Mouse (Mus musculus): ENCODE measurements at regions not wholly inside any gene's neighbourhood (a gene's known extent, or its start where the extent isn't known, plus 50 kb on each side); places are given as distances from the start of the nearest gene placed in this dataset.

DNA sequence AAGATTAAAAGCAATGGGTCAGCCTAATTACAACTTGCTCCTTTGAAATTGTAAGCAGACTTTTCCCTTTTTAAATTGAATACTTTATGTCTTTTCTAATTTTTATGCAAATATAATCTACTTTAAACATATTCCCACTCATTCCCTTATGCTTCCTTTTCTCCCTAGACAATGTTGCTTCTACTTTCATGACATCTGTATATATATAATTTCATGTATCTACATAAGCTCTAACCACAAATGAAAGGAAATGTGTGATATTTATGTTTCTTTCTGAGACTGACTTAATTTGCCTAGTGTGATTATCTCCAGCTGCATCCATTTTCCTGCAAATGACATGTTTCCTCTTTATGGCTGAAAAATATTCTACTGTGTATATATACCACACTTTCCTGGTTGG lies 77.9 kb upstream of the Nampt start:
- Histone ChIP-seq H3K27me3 (replicated peaks) (no peaks in the 10 kb centered on the region), H3K4me3 (no peak overlapping the region), H3K4me2 (no peak overlapping the region), H3K4me1 (replicated peaks) (no peaks in the 10 kb centered on the region), H3K27ac (ENCODE audit: poor library complexity, severe bottlenecking) (no peak overlapping the region), H3K36me3 (no peaks in the 10 kb centered on the region), H3K9ac (no peak overlapping the region), H3K9me3 (replicated peaks) (no peaks in the 10 kb centered on the region)
- ATAC-seq (ENCODE audit: insufficient number of reproducible peaks, low FRiP score): no peak

DNA sequence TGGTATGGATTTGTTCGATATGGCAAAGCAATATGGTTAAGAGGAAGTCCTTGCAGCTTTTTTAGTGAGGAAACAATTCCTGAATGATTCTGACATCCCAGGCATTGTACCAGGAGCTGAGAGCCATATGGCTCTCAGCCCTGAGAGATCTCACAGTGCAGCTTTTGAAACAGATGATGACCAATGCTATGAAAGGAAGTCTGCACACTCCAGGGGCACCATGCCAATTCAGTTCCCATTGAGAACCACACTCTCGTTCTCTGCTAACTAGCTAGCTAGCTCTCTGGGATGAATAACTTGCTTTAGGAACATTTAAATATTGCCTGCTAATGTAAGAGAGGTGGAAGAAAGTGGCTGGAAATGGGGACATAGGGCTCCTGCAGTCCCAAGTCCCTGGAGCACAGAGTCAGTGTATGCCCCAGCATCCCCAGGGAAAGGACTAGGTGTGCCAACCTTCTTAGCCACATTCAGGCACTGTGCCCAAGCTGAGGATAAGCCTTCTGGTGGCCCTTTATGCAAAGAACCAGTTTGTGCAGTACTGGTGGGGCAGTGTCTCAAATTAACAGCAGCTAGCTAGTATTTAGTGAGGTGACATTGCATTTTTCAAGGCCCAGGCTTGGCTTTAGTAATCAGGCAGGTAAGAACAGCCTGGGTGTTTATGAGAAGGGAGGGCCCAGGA lies 61.8 kb upstream of the Nampt start:
- Histone ChIP-seq H3K9ac (no peak overlapping the region), H3K4me3 (no peak overlapping the region), H3K4me2 (no peak overlapping the region), H3K36me3 (no peaks in the 10 kb centered on the region), H3K27me3 (replicated peaks) (peaks cover 49% of the 10 kb centered on the region), H3K9me3 (replicated peaks) (no peaks in the 10 kb centered on the region), H3K27ac (ENCODE audit: poor library complexity, severe bottlenecking) (no peak overlapping the region), H3K4me1 (replicated peaks) (peaks cover 16% of the 10 kb centered on the region)
- no peak for ATAC-seq (ENCODE audit: insufficient number of reproducible peaks, low FRiP score)
- WGBS: 74% methylated on average over 2 of the region's 2 CpGs

DNA sequence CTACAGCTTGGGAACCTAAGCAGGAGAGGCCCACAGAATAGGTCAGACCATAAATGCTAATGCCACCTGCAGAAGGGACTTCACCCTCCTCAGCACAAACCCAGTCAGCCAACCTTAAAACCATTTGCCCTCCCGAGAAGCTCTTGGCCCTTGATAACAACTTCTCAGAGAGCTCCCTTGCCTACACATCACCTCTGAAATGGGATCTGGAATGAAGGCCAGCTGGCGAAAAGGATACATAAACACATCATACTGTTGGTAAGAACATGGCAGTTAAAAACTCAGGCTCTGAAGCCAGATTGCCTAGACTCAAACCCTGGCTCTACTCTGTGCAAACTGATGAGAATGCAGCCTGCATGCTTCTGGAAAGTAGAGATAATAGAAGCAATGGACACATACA lies 61.2 kb upstream of the Nampt start:
- no peak overlapping the region for H3K27ac ChIP-seq (ENCODE audit: poor library complexity, severe bottlenecking)
- peaks cover 16% of the 10 kb centered on the region for H3K4me1 ChIP-seq (replicated peaks)
- H3K9me3 ChIP-seq (replicated peaks): no peaks in the 10 kb centered on the region
- H3K36me3 ChIP-seq: no peaks in the 10 kb centered on the region
- no peak overlapping the region for H3K9ac ChIP-seq
- peaks cover 48% of the 10 kb centered on the region for H3K27me3 ChIP-seq (replicated peaks)
- no peak overlapping the region for H3K4me2 ChIP-seq
- no peak overlapping the region for H3K4me3 ChIP-seq
- no peak for ATAC-seq (ENCODE audit: insufficient number of reproducible peaks, low FRiP score)
- 80% methylated on average over 2 of the region's 2 CpGs for WGBS

DNA sequence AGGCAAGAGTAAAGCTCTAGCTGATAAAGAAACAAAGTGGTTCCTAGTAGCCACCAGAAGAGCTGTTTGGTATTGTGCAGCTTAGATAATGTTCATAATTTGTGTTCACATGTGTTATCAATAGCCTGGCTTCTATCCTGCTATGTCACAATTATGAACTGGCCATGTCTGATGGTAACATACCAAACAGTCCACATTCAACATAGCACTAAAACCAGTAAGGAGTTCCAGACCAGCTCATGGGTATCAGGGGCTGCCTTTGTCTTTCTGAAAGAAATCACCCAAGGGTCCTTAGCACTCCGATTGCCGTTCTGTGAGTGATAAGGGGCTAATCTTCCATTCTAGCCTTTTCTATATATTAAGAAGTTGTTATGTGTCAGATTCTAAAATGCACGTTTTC lies 58.7 kb upstream of the Nampt start:
- Histone ChIP-seq H3K9me3 (replicated peaks) (no peaks in the 10 kb centered on the region), H3K27me3 (replicated peaks) (peaks cover 44% of the 10 kb centered on the region), H3K9ac (no peak overlapping the region), H3K36me3 (no peaks in the 10 kb centered on the region), H3K4me3 (no peak overlapping the region), H3K27ac (ENCODE audit: poor library complexity, severe bottlenecking) (no peak overlapping the region), H3K4me2 (no peak overlapping the region), H3K4me1 (replicated peaks) (peaks cover 16% of the 10 kb centered on the region)
- 0 out of 2 replicates have a peak, but pooled peaks have one; percentile 38 for ATAC-seq (ENCODE audit: insufficient number of reproducible peaks, low FRiP score)
- 21% methylated on average over 3 of the region's 3 CpGs for WGBS

DNA sequence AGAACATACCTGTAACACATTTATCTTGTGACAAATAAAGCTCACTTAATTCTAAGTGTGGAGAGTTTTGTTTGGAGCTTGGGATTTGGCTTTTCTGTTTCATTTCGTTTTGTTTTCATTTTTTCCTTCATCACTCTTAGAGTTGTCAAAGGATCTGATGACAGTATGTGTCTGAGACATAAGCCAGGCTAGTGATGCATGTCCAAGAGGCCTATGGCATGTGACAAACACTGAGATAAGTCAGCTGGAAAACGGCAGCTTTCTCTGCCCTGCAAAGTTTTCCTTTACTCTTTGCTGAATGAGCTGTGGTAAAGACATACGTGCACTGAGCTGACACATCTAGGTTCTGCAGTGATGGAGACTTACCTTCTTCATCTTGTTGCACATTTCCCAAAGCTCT lies 58.3 kb upstream of the Nampt start:
- ATAC-seq (ENCODE audit: insufficient number of reproducible peaks, low FRiP score): peak; percentile 84
- H3K9me3 ChIP-seq (replicated peaks): no peaks in the 10 kb centered on the region

DNA sequence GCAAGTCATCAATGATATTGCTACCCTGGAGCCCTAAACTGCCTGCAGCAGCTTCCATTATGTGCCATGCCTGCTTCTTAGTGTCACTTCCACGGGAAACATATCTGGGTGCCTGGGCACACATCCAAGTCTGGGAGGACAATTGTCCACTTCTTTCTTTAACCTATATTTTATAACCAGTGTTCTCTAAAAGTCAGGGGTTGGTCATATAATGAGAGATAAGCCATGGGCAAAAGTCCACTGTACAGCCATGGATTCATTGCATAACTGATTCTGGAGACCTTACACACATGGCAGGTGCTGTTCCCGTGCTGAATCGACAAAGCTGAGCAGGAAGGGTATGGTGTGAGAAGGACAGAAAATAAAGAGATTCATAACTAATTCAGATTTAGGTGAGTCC lies 55.1 kb upstream of the Nampt start:
- ATAC-seq (ENCODE audit: insufficient number of reproducible peaks, low FRiP score): no peak
- peaks cover 37% of the 10 kb centered on the region for H3K27me3 ChIP-seq (replicated peaks)
- H3K4me3 ChIP-seq: no peak overlapping the region
- WGBS: 68% methylated on average over 3 of the region's 3 CpGs
- H3K4me2 ChIP-seq: no peak overlapping the region
- no peaks in the 10 kb centered on the region for H3K9me3 ChIP-seq (replicated peaks)
- peaks cover 16% of the 10 kb centered on the region for H3K4me1 ChIP-seq (replicated peaks)
- H3K9ac ChIP-seq: no peak overlapping the region
- H3K36me3 ChIP-seq: no peaks in the 10 kb centered on the region
- no peak overlapping the region for H3K27ac ChIP-seq (ENCODE audit: poor library complexity, severe bottlenecking)

More for the DNA sequence above, 58.3 kb upstream of the Nampt start:
- WGBS: 8% methylated on average over 3 of the region's 3 CpGs
- Histone ChIP-seq H3K36me3 (no peaks in the 10 kb centered on the region), H3K4me1 (replicated peaks) (peaks cover 16% of the 10 kb centered on the region), H3K4me2 (peak overlapping the region; percentile 5; the same call in 1 of the 2 replicates), H3K27me3 (replicated peaks) (peaks cover 44% of the 10 kb centered on the region), H3K4me3 (no peak overlapping the region), H3K9ac (no peak overlapping the region), H3K27ac (ENCODE audit: poor library complexity, severe bottlenecking) (no peak overlapping the region)

DNA sequence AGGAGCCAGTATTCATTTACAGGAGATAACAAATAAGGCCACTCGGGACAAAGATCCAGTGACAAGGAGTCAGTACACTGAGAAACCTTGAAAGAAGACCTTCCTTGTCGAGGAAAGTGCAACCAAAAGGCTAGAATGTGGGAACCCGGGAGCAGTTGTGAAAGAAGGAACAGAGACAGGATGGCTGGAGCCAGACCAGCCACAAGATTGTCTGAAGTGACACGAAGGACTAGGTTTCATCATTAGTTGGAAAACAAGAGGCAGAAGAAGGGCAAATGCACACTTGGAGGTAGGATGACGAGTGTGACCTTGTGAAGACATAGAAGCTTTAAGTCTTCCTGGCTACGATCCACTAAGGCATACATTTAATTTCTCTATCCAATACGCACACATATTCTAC lies 54.6 kb upstream of the Nampt start:
- Histone ChIP-seq H3K9ac (no peak overlapping the region), H3K4me2 (no peak overlapping the region), H3K27ac (ENCODE audit: poor library complexity, severe bottlenecking) (no peak overlapping the region), H3K27me3 (replicated peaks) (peaks cover 35% of the 10 kb centered on the region; the same call in 1 of the 2 replicates), H3K4me1 (replicated peaks) (peaks cover 15% of the 10 kb centered on the region), H3K4me3 (no peak overlapping the region), H3K9me3 (replicated peaks) (no peaks in the 10 kb centered on the region), H3K36me3 (no peaks in the 10 kb centered on the region)
- no peak for ATAC-seq (ENCODE audit: insufficient number of reproducible peaks, low FRiP score)
- WGBS: 79% methylated on average over 7 of the region's 7 CpGs

DNA sequence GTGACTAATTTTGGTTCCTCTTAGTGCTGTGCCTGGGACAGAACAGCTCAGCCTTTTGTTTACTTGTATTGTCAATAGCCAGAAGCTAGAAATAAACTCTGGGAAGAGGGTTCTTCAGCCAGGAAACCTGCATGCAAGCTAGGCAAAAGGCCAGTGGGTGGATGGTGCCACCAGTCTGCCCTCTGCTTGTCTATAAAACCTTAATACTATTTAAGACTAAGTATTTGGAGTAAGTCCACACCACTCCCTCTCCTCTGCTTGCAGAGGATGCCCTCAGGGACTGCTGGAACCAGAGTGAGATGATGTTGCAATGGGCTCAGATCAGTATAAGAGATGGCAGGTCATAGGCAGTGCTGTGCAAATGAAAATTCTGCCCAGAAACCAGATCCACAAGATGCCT lies 53.5 kb upstream of the Nampt start:
- H3K27ac ChIP-seq (ENCODE audit: poor library complexity, severe bottlenecking): no peak overlapping the region
- no peak overlapping the region for H3K9ac ChIP-seq
- no peaks in the 10 kb centered on the region for H3K36me3 ChIP-seq
- H3K4me1 ChIP-seq (replicated peaks): peaks cover 5% of the 10 kb centered on the region
- H3K4me2 ChIP-seq: no peak overlapping the region
- H3K9me3 ChIP-seq (replicated peaks): no peaks in the 10 kb centered on the region
- H3K27me3 ChIP-seq (replicated peaks): peaks cover 35% of the 10 kb centered on the region; the same call in 1 of the 2 replicates
- H3K4me3 ChIP-seq: no peak overlapping the region
- ATAC-seq (ENCODE audit: insufficient number of reproducible peaks, low FRiP score): no peak

DNA sequence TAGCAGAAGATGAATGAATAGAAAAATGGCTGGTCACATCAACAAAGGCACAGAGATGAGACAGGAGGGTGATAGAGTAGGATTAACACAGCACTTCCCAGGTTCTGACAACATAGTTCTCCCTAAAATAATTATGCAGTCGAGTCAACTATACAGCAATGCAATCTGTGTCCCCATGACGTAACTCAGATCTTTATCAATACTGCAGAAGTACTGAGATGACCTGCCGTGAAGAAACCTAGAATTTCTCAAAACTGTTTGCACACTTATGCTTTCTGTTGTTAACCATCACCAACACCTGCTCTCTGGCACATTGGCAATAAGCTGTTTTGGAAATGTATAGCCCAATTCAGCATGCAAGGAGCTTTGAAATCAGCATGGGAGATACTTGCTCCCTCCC lies 52.8 kb upstream of the Nampt start:
- Histone ChIP-seq H3K4me2 (no peak overlapping the region), H3K4me3 (no peak overlapping the region), H3K36me3 (no peaks in the 10 kb centered on the region), H3K9ac (no peak overlapping the region), H3K9me3 (replicated peaks) (no peaks in the 10 kb centered on the region), H3K27me3 (replicated peaks) (peaks cover 35% of the 10 kb centered on the region; the same call in 1 of the 2 replicates), H3K27ac (ENCODE audit: poor library complexity, severe bottlenecking) (no peak overlapping the region), H3K4me1 (replicated peaks) (peaks cover under 1% of the 10 kb centered on the region; the same call in 1 of the 2 replicates)
- no peak for ATAC-seq (ENCODE audit: insufficient number of reproducible peaks, low FRiP score)
- WGBS: 71% methylated on average over 3 of the region's 3 CpGs

DNA sequence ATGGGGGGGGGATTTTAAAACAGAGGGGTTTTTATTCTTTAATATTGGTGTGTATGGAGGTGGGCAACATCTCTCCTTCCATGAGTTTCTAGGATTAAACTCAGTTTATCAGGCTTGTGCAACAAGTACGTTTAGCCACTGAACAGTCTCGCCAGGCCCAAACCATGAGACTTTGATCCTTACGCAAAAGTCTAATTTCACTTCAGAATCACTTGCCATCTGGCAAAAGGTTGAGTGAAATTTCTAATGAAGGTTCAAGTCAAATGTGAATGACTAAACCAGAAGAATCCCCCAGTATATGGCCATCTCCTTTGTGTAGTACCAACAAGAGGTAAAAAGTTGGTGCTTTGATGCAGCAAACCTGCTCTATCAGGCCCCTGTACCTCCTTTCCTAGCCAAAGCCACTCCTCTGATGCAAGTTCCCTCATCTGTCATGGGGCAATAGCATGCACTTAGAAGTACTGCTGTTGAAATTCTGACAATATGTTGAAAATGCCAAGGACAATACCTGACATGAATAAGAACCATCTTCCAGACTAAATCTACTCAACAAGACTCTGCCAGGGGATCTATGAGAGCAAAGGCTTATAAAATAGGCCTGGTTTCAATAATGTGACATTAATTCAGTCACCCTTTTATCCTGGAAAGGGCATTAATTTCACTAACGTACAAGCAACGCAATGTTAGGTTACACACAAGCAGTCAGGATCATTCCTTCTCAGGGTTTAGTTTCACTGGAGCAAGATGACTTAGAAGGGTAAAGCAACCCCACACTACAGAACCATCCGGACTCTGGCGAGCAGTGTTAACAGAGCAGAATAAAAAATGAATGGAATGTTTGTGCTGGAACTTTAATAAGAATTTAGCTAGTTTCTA lies 51.9 kb upstream of the Nampt start:
- WGBS: 87% methylated on average over 7 of the region's 7 CpGs

DNA sequence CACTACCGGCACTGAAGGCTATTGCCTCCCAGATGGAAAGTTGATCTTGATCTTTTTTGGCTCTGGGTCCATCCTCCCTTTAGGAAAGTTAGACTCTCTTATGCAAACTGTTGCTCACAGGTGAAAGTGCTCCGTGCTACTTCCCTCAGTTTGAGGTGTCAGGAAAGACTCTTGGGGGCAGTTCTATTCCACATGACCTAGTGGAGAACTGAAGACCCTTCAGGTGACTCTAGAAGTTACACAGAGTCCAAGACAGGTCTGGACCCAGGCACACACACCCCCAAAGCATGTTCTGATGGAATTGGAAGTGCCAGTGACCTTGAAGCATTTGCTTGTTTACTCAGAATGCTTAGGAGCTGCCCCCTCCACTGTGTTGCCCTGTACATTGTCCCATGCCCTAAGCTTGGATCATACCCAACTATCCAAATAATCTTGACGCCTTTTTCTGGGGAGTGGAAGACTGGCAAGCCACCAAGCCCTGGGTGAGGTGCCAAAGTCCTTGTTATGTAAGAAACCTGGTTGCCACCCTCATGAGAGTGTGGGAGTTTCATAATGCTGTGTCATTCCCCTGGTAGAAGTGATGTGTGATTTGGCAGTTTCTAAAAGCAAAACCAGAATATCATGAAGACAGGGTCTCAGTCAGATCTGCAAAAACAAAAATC lies 51.1 kb upstream of the Nampt start:
- Histone ChIP-seq H3K9me3 (replicated peaks) (no peaks in the 10 kb centered on the region), H3K9ac (no peak overlapping the region), H3K4me3 (no peak overlapping the region), H3K27me3 (replicated peaks) (peaks cover 38% of the 10 kb centered on the region; the same call in 1 of the 2 replicates), H3K4me1 (replicated peaks) (no peaks in the 10 kb centered on the region), H3K4me2 (no peak overlapping the region), H3K27ac (ENCODE audit: poor library complexity, severe bottlenecking) (no peak overlapping the region), H3K36me3 (no peaks in the 10 kb centered on the region)
- ATAC-seq (ENCODE audit: insufficient number of reproducible peaks, low FRiP score): no peak
- WGBS: 61% methylated on average over 3 of the region's 3 CpGs

More for the DNA sequence above, 51.9 kb upstream of the Nampt start:
- Histone ChIP-seq H3K4me1 (replicated peaks) (no peaks in the 10 kb centered on the region), H3K27me3 (replicated peaks) (peaks cover 35% of the 10 kb centered on the region; the same call in 1 of the 2 replicates), H3K9ac (no peak overlapping the region), H3K9me3 (replicated peaks) (no peaks in the 10 kb centered on the region), H3K4me2 (no peak overlapping the region), H3K27ac (ENCODE audit: poor library complexity, severe bottlenecking) (no peak overlapping the region), H3K4me3 (no peak overlapping the region), H3K36me3 (no peaks in the 10 kb centered on the region)
- ATAC-seq (ENCODE audit: insufficient number of reproducible peaks, low FRiP score): no peak

Measured in heart, embryonic 12.5 days (tissue).